Mouse (Mus musculus) cortical plate, adult 2 months (tissue): ENCODE results near the gene Naxe.

Experiments
- CTCF ChIP-seq: fragments of 200-500 bp; IDR thresholded peaks from 2 replicates; pipeline ENCODE4 v1.5.1; 2011; ENCODE audit warnings: mild to moderate bottlenecking, control low read depth, low read length; ENCODE audit not compliant: insufficient read depth; ENCODE audit errors: extremely low read depth
- POLR2A ChIP-seq: fragments of 200-500 bp; IDR thresholded peaks from 2 replicates; pipeline ENCODE4 v1.6.1; 2011; ENCODE audit warnings: mild to moderate bottlenecking, low read length, control low read depth; ENCODE audit not compliant: insufficient read depth; ENCODE audit errors: extremely low read depth

GRCm38 (mm10) chr3:88090616-88091015 lies 32.3 kb upstream of the Naxe start:
- TF ChIP-seq CTCF (no peak), POLR2A (no peak)
